Mouse (Mus musculus) liver, embryonic 15.5 days (tissue): ENCODE results near the gene Eef1akmt4. TPM values are rescaled to one million over a fixed set of nuclear protein-coding genes. Genes with fewer than 3 reads are reported as not detected.

Experiments used
- ATAC-seq: fragments of 200-750 bp; cut with Nextera tagmentation; 2 replicates; pipeline ENCODE4 v1.8.0; 2017; ENCODE audit warnings: moderate number of reproducible peaks, mild to moderate bottlenecking, moderate library complexity; ENCODE audit not compliant: insufficient read depth
- H3K27ac ChIP-seq: fragments of 300-500 bp; sonication (generic); replicated peaks from 2 replicates; pipeline ENCODE4 v1.5.1; 2015; ENCODE audit warnings: mild to moderate bottlenecking, inconsistent platforms
- H3K27me3 ChIP-seq: fragments of 300-500 bp; sonication (generic); 2 replicates; pipeline ENCODE4 v1.6.1; 2015; ENCODE audit warnings: mild to moderate bottlenecking, inconsistent platforms
- H3K36me3 ChIP-seq: fragments of 300-500 bp; sonication (generic); replicated peaks from 2 replicates; pipeline ENCODE4 v1.6.1; 2015; ENCODE audit warnings: moderate library complexity, mild to moderate bottlenecking, inconsistent platforms
- H3K4me1 ChIP-seq: fragments of 300-500 bp; sonication (generic); replicated peaks from 2 replicates; pipeline ENCODE4 v1.6.1; 2015; ENCODE audit warnings: inconsistent platforms
- H3K4me2 ChIP-seq: fragments of 300-500 bp; sonication (generic); 2 replicates; pipeline ENCODE4 v1.6.1; 2015; ENCODE audit warnings: moderate library complexity, mild to moderate bottlenecking, inconsistent platforms
- H3K4me3 ChIP-seq: fragments of 300-500 bp; sonication (generic); replicated peaks from 2 replicates; pipeline ENCODE4 v1.5.1; 2015; ENCODE audit warnings: mild to moderate bottlenecking, inconsistent platforms
- H3K9ac ChIP-seq: fragments of 300-500 bp; sonication (generic); 2 replicates; pipeline ENCODE4 v1.6.1; 2015; ENCODE audit warnings: moderate library complexity, mild to moderate bottlenecking, inconsistent platforms
- H3K9me3 ChIP-seq: fragments of 300-500 bp; sonication (generic); replicated peaks from 2 replicates; pipeline ENCODE4 v1.6.1; 2016; ENCODE audit warnings: inconsistent platforms
- WGBS: fragments of 180-500 bp; shearing (Covaris S2); methylation state at CpG from one replicate; pipeline ENCODE4 v1.1.7; 2015; ENCODE audit warnings: mixed read lengths; ENCODE audit not compliant: insufficient replicate concordance; 5-methylcytosine and 5-hydroxymethylcytosine counted together
- polyA plus RNA-seq: library from polyadenylated mRNA; unstranded; fragments of >200 nt; fragmentation: Nextera tagmentation; extraction: Ambion mirVana; gene quantifications from 2 replicates; pipeline ENCODE4 v1.2.1, GENCODE M21; 2015

The Eef1akmt4 gene
- polyA plus RNA-seq, 1 experiment from 2014 or later: 16.2 TPM

DNA sequence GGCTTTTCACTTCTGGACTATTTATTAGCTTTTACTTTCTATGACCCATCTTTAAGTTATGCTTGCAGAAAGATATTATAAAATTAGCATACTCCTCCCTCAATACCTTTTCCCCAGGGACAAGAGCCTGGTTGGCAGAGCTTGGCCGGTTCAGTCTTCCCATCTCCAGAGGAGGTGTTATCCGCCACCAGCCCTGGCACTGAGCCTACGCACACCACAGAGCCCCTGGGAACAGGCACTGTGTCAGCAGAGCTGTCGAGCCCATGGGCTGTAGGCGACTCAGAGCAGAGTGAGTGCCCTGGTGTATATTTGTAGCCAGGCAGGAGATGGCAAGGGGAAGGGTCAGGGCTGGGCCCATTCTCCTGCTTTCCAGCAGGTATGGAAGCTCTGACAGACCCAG lies 10.9 kb upstream of the Eef1akmt4 start:
- Histone ChIP-seq H3K4me3 (no peak overlapping the region), H3K27me3 (0 out of 2 replicates have a peak, but pooled peaks cover 8% of the 10 kb centered on the region), H3K9me3 (no peaks in the 10 kb centered on the region), H3K9ac (no peak overlapping the region), H3K27ac (no peak overlapping the region), H3K4me2 (no peak overlapping the region), H3K36me3 (peaks cover 12% of the 10 kb centered on the region), H3K4me1 (peaks cover 18% of the 10 kb centered on the region)
- ATAC-seq: no peak
- WGBS: 69% methylated on average over 5 of the region's 5 CpGs

DNA sequence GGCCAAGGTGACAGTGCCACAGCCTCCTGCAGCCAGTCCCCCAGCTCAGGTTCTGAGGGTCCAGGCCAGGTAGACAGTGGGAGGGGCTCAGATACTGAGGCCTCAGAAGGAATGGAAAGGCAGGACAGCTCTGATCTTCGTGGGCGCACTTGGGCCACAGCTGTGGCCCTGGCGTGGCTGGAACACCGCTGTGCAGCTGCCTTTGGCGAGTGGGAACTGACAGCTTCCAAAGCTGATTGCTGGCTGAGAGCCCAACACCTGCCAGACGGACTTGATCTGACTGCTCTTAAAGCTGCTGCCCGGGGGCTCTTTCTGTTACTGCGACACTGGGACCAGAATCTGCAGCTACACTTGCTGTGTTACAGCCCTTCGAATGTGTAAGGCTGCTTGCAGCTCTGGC lies 6.7 kb upstream of the Eef1akmt4 start:
- no peak overlapping the region for H3K9ac ChIP-seq
- peaks cover 35% of the 10 kb centered on the region for H3K36me3 ChIP-seq
- WGBS: 78% methylated on average over 9 of the region's 9 CpGs
- no peak overlapping the region for H3K27ac ChIP-seq
- 0 out of 2 replicates have a peak, but pooled peaks cover 5% of the 10 kb centered on the region for H3K27me3 ChIP-seq
- H3K4me2 ChIP-seq: no peak overlapping the region
- H3K4me1 ChIP-seq: peaks cover 9% of the 10 kb centered on the region; the same call in 1 of the 2 replicates
- H3K9me3 ChIP-seq: no peaks in the 10 kb centered on the region
- no peak for ATAC-seq
- H3K4me3 ChIP-seq: no peak overlapping the region

DNA sequence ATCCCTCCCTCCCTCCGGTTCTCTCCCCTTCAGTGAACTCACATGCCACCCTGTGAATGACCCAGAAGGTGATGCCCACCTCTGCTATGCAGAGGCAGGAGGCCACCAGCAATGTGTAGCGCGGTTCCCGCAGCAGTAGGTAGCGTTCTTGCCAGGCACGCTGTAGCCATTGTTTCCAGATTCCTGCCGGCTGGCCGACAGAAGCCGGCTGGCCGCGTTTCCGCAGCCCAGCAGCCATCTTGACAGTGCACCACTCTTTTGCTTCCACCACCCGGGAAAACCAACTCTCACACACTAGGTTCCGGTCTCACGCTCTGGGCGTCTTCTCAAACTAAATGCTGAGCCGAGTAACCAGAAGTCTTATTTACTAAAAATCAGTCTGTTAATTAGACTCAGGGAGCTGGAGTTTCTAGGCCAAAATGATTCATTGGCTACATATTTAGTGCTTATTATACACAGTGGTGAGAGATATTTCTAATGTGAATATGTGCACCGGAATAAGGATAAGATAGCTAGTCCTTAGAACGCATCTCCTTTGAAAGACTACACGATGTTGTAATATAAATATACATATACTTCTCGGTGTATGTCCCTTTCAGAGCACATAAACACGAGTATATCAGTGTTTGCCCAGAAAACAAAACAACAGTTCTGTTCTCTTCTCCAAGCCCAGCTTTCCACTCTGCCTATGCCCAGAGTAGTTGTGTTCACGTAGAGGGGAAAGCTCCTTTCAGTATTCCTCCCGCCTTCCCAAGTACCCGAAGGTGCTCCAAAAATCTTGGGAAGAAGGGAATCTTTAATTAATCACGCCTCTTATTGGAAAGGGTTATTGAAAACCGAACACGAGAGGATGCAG lies 664 bp upstream of the Eef1akmt4 start:
- peaks cover 21% of the 10 kb centered on the region for H3K36me3 ChIP-seq
- peak; percentile 47; the same call in 1 of the 2 replicates for ATAC-seq
- WGBS: under 1% methylated on average over 28 of the region's 28 CpGs
- H3K27ac ChIP-seq: peak overlapping the region; percentile 77
- peak overlapping the region; percentile 83 for H3K4me3 ChIP-seq
- no peaks in the 10 kb centered on the region for H3K27me3 ChIP-seq
- H3K9ac ChIP-seq: peak overlapping the region; percentile 74
- H3K4me2 ChIP-seq: peak overlapping the region; percentile 93
- peaks cover 39% of the 10 kb centered on the region for H3K4me1 ChIP-seq
- no peaks in the 10 kb centered on the region for H3K9me3 ChIP-seq

DNA sequence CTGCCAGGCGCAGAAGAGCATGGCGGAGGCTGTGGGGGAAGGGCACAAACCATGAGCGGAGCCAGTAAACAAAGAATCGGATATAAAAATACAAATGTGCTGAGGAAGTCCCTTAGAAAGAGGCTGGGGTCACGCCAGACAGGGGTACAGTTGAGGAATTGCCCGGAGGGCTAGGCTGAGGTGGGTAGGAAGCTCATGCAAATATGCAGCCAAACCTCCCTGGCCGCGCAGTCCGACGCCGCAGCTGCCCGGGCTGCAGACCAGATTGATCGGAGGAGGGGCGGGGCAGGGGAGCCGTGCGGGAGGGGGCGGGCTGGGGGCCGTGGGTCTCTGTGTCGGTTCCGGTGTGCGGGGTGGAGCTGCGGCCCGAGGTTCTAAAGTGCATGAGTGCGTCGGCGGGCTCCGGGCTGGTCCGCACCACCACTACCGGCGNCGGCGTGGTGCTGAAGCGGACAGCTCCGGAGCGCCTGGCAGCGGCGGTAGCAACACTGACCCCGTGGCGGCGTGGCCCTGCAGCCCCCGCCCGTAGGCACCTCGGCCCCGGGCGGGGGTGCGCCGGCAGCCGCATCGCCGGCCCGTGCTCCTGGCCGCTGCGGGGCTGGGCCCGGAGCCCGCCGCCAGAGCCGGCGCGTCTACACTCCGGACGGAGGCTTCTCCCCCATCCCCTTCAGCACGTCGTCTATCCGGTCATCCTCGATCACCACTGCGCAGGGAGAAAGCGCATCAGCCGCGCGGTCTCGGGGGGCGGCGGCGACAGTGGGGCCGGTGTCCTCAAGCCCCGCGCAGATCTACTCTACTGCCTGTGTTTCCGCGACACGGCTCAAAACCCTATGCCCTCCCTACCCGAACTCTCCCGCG lies 8.4 kb downstream of the Eef1akmt4 start:
- Histone ChIP-seq H3K4me2 (peak overlapping the region; percentile 96), H3K9ac (no peak overlapping the region), H3K27me3 (peaks cover 73% of the 10 kb centered on the region), H3K36me3 (no peaks in the 10 kb centered on the region), H3K4me3 (peak overlapping the region; percentile 67), H3K9me3 (no peaks in the 10 kb centered on the region), H3K4me1 (peaks cover 36% of the 10 kb centered on the region), H3K27ac (no peak overlapping the region)
- 0 out of 2 replicates have a peak, but pooled peaks have one; percentile 19 for ATAC-seq
- WGBS: 4% methylated on average over 81 of the region's 83 CpGs

- Histone ChIP-seq H3K4me3 (peak overlapping the region; percentile 67), H3K4me2 (peak overlapping the region; percentile 96), H3K36me3 (no peaks in the 10 kb centered on the region), H3K9me3 (no peaks in the 10 kb centered on the region), H3K4me1 (peaks cover 36% of the 10 kb centered on the region), H3K9ac (no peak overlapping the region), H3K27ac (no peak overlapping the region), H3K27me3 (peaks cover 77% of the 10 kb centered on the region)
- ATAC-seq: no peak
- under 1% methylated on average over 9 of the region's 9 CpGs for WGBS
These were observed 9.0 kb downstream of the Eef1akmt4 start for GRCm38 (mm10) chr16:20620399-20620735.

GRCm38 (mm10) chr16:20620751-20621190 lies 9.4 kb downstream of the Eef1akmt4 start:
- Histone ChIP-seq H3K27me3 (peaks cover 81% of the 10 kb centered on the region), H3K9ac (peak overlapping the region; percentile 49), H3K27ac (no peak overlapping the region), H3K36me3 (no peaks in the 10 kb centered on the region), H3K4me1 (peaks cover 36% of the 10 kb centered on the region), H3K9me3 (no peaks in the 10 kb centered on the region), H3K4me2 (peak overlapping the region; percentile 96), H3K4me3 (peak overlapping the region; percentile 67)
- peak; percentile 16; the same call in 1 of the 2 replicates for ATAC-seq
- under 1% methylated on average over 32 of the region's 32 CpGs for WGBS

- under 1% methylated on average over 90 of the region's 92 CpGs for WGBS
- H3K4me1 ChIP-seq: peaks cover 36% of the 10 kb centered on the region
- H3K4me2 ChIP-seq: peak within 1 kb of the TSS; percentile 96
- H3K27ac ChIP-seq: 0 out of 2 replicates have a peak within 1 kb of the TSS, but pooled peaks have one; percentile 7
- peak; percentile 58 for ATAC-seq
- peak within 1 kb of the TSS; percentile 49 for H3K9ac ChIP-seq
- no peaks in the 10 kb centered on the region for H3K36me3 ChIP-seq
- peaks cover 85% of the 10 kb centered on the region for H3K27me3 ChIP-seq
- H3K4me3 ChIP-seq: peak within 1 kb of the TSS; percentile 67
- H3K9me3 ChIP-seq: no peaks in the 10 kb centered on the region
These were observed 10.0 kb downstream of the Eef1akmt4 start, which contains the start of gene Camk2n2 for GRCm38 (mm10) chr16:20621191-20621990. Gene Camk2n2 (minus strand): TSS chr16:20621287.

DNA sequence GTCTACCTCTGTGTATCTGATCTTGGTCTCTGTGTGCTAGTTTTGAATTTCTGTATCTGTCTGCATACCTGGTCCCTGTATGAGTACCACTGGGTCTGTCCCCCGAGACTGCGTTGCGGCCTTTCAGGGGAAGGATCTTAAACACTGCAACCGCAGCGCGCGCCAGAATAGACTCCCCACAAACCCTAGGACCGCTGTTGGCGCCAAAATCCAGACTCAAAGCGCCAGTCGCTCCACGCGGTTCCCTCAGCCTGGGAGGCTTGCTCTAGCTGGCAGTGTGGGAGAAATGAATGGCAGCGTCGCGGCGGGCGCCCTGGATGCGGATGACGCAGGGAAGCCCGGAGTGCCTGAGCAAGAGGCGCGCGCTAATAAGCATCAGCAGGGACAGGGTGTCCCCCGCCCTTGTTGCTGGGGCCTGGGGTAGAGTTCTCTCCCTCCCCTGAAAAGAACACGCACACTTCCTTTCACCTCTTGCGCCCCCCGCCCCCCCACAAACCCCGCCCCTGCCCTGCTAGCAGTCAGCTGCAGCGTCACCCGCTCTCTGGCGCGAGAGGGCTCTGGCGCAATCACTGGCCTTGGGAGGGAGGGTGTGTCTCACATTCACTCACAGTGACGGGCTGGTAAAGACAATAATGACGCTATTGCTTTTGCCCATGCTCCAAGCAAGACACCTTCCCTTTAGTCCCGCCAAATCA lies 10.7 kb downstream of the Eef1akmt4 start:
- H3K27me3 ChIP-seq: peaks cover 92% of the 10 kb centered on the region
- ATAC-seq: peak; percentile 40

DNA sequence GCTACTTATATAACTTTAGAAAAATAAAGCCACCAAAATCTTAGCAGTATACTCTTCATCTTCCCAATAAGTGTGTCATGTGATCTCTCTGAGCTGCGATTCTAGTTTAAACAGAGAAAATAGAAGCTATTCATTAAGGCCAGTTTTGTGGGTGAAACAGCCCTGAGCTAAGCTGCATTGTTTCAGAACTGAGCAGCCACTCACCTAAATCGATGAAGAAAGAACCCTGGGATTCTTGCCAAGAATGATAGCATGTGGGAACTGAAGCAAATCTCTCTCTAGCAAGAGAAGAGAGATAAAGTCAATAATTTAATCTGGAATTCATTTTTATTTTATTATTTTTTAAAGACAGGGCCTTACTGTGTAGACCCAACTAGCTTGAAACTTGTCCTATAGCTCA lies 11.8 kb downstream of the Eef1akmt4 start:
- Histone ChIP-seq H3K4me3 (no peak overlapping the region), H3K4me2 (no peak overlapping the region), H3K27me3 (peaks cover 94% of the 10 kb centered on the region), H3K9ac (no peak overlapping the region), H3K27ac (no peak overlapping the region), H3K4me1 (peaks cover 36% of the 10 kb centered on the region), H3K36me3 (no peaks in the 10 kb centered on the region), H3K9me3 (no peaks in the 10 kb centered on the region)
- WGBS: 47% methylated on average over 2 of the region's 2 CpGs
- ATAC-seq: no peak

More for the DNA sequence above, 10.7 kb downstream of the Eef1akmt4 start:
- Histone ChIP-seq H3K9me3 (no peaks in the 10 kb centered on the region), H3K27ac (0 out of 2 replicates have a peak overlapping the region, but pooled peaks have one; percentile 7), H3K4me3 (peak overlapping the region; percentile 67), H3K9ac (0 out of 2 replicates have a peak overlapping the region, but pooled peaks have one; percentile 49), H3K36me3 (no peaks in the 10 kb centered on the region), H3K4me2 (peak overlapping the region; percentile 96), H3K4me1 (peaks cover 36% of the 10 kb centered on the region)
- under 1% methylated on average over 37 of the region's 37 CpGs for WGBS
